Mouse (Mus musculus) erythroblast, embryonic 14.5 days (primary cell): ENCODE data around the gene Rbm8a2. TPM values are rescaled to one million over a fixed set of nuclear protein-coding genes. Genes with fewer than 3 reads are reported as not detected.

Experiments used
- H3K27me3 ChIP-seq: 2 replicates; pipeline ENCODE4 v1.6.1; 2012; ENCODE audit warnings: inconsistent platforms; ENCODE audit not compliant: control insufficient read depth
- H3K36me3 ChIP-seq: 2 replicates; pipeline ENCODE4 v1.6.1; 2012; ENCODE audit warnings: mild to moderate bottlenecking, inconsistent platforms; ENCODE audit not compliant: control insufficient read depth
- H3K4me1 ChIP-seq: 2 replicates; pipeline ENCODE4 v1.6.1; 2012; ENCODE audit warnings: inconsistent platforms; ENCODE audit not compliant: control insufficient read depth
- H3K4me3 ChIP-seq: replicated peaks from 2 replicates; pipeline ENCODE3; 2012; ENCODE audit warnings: moderate library complexity, mild to moderate bottlenecking, inconsistent platforms
- H3K9me3 ChIP-seq: 2 replicates; pipeline ENCODE4 v1.6.1; 2012; ENCODE audit warnings: low read length, inconsistent platforms, mixed read lengths; ENCODE audit not compliant: control insufficient read depth
- GATA1 ChIP-seq: IDR thresholded peaks from 2 replicates; pipeline ENCODE4 v1.6.1; 2012; ENCODE audit warnings: low read length, inconsistent platforms, mixed read lengths
- TAL1 ChIP-seq: IDR thresholded peaks from 3 replicates; pipeline ENCODE4 v1.6.1; 2012; ENCODE audit warnings: low read length, inconsistent platforms, mixed read lengths
- polyA plus RNA-seq: library from polyadenylated mRNA; stranded (reverse); fragments of >175 nt; gene quantifications from 2 replicates; pipeline ENCODE4 v1.2.3, GENCODE M21; 2012

Gene Rbm8a2
- polyA plus RNA-seq, 1 experiment = not detected

DNA sequence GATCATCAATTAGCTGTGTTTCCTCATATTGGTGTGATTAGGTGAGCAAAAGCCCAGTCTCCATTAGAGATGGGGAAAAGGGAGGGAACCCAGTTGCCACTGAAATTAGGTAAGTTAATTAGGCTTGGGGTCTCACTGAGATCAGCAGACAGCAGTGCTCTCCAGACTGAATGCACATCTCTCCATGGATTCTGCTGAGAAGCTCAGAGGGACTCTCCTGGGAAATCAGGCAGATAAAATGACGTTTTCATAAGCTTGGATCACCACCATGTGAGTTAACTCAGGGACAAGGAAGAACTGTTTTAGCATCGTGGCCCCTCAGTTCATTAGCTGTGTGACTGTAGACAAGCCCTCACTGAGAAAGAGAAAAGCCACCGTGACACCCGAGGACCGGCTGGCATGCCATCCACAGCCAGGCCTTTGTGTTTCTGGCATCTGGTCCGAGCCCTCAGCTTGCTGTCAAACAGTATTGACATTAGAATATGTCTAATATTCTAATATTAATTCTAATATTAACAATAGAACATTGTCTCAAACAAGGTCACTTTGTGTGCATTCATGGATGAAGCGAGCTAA is 18.2 kb upstream of the Rbm8a2 start:
- Histone ChIP-seq H3K36me3 (no peaks in the 10 kb centered on the region), H3K27me3 (no peaks in the 10 kb centered on the region), H3K4me3 (no peak overlapping the region), H3K9me3 (no peaks in the 10 kb centered on the region; the same call in 1 of the 2 replicates), H3K4me1 (no peaks in the 10 kb centered on the region)
- TF ChIP-seq GATA1 = no peak
- no peak for TF ChIP-seq TAL1

DNA sequence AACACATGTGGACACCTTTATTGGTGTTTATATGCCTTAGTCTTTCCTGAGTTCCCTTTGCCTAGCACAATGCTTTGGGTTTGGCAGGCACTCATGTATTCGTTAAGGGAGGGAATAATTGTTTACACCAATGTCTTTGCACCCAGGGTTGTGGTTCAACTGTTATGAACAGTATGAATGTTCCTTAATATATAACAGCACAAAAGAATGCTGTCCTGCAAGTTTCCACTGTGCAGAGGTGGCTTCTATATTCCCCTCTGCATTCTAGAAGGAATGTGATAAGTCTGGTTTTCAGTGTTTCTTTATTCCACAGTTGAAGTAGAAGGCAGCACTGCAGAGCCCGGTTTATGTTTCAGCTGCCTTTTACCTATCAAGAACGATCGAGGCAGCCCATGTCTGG is 10.0 kb upstream of the Rbm8a2 start:
- Histone ChIP-seq H3K36me3 (no peaks in the 10 kb centered on the region), H3K27me3 (no peaks in the 10 kb centered on the region), H3K4me3 (no peak overlapping the region), H3K4me1 (no peaks in the 10 kb centered on the region), H3K9me3 (peaks cover 6% of the 10 kb centered on the region; the same call in 1 of the 2 replicates)
- TF ChIP-seq GATA1 (no peak), TAL1 (no peak)

DNA sequence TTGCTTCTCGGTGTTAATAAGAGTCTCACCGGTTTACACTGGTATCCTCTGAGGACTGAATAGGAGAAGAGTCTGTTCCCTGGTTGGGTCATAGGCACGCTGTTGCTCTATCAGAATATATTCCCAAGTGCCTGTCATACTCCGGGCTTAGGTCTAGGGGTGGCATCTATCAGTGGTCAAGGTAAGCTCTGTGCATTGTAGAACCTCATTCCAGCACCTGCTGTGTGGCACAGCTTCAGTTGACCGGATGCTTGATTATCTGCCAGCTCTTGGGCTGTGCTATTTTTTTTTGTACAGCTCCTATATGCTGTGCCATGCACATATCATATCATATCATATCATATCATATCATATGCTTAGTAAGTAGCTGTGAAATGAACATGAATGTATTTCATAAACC is 9.5 kb upstream of the Rbm8a2 start:
- no peaks in the 10 kb centered on the region for H3K4me1 ChIP-seq
- no peak overlapping the region for H3K4me3 ChIP-seq
- no peaks in the 10 kb centered on the region for H3K27me3 ChIP-seq
- H3K36me3 ChIP-seq = no peaks in the 10 kb centered on the region
- TF ChIP-seq GATA1 (no peak), TAL1 (no peak)
- peaks cover 6% of the 10 kb centered on the region; the same call in 1 of the 2 replicates for H3K9me3 ChIP-seq

DNA sequence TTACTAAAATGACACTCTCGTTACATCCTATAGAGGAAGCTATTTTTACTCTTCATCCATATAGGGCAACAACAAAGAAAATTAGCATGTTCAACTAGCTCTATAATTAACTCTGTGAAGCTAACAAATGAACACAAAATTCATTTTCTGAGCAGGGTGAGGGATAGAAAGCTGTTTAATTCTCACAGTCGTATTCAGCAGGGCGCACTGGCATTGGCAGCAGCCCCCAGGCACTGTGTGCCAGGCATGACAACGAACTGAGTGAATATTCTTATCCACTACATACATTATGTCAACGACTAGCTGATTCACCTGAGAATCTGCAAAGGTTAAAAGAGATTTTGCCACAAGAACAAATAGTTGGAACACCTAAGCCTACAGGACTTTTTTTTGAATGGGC is 8.2 kb downstream of the Rbm8a2 start:
- Histone ChIP-seq H3K27me3 (no peaks in the 10 kb centered on the region), H3K9me3 (peaks cover 5% of the 10 kb centered on the region; the same call in 1 of the 2 replicates), H3K4me3 (no peak overlapping the region), H3K4me1 (no peaks in the 10 kb centered on the region), H3K36me3 (no peaks in the 10 kb centered on the region)
- TF ChIP-seq TAL1 (no peak), GATA1 (no peak)

DNA sequence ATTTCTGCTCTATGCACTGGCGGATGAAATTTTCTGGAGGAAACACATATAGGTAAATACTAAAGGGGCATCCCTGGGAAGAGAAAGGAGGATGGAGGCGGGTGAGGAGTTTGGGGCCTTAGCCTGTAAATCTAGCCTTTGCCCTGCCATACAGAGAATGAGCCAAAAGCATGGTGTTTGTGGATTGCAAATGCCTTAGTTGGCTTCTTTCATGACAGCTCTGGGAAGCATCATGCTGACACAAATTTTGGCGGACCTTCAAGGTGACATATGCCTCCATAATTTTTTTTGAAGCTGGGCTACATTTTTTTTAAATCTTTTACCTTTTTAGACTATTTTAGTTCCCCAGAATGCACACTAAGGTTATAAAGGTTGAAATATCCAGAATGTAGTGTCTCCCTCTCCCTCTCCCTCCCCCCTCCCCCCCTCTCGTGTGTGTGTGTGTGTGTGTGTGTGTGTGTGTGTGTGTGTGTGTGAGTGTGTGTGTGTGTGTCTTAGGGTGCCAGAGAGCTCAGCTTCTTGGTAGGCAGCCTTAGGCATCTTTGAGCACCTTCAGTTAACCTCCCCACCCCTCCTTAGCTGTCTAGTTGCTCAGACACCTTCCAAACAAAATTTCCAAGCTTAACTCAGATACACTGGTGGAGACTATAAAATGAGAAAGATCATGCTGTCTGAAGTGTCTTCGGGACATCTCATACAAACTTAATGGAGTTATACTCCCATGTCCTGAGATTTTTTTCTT is 11.7 kb downstream of the Rbm8a2 start:
- no peaks in the 10 kb centered on the region for H3K27me3 ChIP-seq

DNA sequence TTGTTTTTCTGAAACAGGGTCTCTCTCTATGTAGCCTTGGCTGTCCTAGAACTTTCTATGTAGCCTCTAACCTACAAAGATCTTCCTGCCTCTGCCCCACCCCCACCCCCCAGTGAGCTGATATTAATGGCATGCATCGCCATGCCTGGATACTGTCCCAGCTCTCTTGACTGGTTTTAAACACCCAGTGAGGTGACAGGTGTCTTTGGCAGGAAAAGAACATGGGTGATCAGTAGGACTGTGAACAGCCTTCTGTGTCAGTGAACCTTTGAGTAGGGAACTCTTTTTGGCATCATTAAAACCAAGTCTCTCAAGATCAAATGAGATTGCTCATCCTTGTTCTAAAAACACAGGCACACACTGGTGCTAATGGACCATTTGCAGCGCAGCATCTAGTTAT is 17.1 kb downstream of the Rbm8a2 start:
- no peaks in the 10 kb centered on the region for H3K4me1 ChIP-seq
- H3K36me3 ChIP-seq = no peaks in the 10 kb centered on the region
- no peaks in the 10 kb centered on the region for H3K27me3 ChIP-seq
- TF ChIP-seq GATA1 = no peak
- TF ChIP-seq TAL1 = no peak
- no peaks in the 10 kb centered on the region for H3K9me3 ChIP-seq
- no peak overlapping the region for H3K4me3 ChIP-seq

More for the DNA sequence above, 11.7 kb downstream of the Rbm8a2 start:
- no peak for TF ChIP-seq GATA1
- no peak for TF ChIP-seq TAL1
- no peak overlapping the region for H3K4me3 ChIP-seq
- H3K9me3 ChIP-seq = no peaks in the 10 kb centered on the region
- no peaks in the 10 kb centered on the region for H3K36me3 ChIP-seq
- no peaks in the 10 kb centered on the region for H3K4me1 ChIP-seq

DNA sequence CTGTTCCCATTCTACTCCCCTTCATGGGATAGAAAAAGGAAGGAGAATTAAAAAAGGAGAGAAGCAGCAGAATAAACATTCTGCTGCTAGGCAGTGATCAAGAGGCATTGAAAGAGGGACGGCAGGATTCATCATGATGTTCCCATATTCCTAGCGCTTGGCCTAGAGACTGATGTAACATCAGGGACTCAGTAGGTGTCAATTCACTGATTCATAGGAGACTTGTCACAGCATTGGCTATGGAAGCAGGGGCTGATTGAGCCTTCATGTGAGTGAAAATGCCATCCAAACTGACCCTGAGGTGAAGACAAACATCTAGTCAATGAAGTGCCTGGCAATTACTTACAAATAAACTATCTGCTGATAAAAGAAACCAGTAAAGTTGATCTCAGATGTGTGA is 28.1 kb downstream of the Rbm8a2 start:
- H3K4me3 ChIP-seq = no peak overlapping the region
- no peaks in the 10 kb centered on the region for H3K9me3 ChIP-seq
- H3K36me3 ChIP-seq = no peaks in the 10 kb centered on the region
- no peaks in the 10 kb centered on the region for H3K4me1 ChIP-seq
- H3K27me3 ChIP-seq = no peaks in the 10 kb centered on the region
- no peak for TF ChIP-seq GATA1
- TF ChIP-seq TAL1 = no peak

DNA sequence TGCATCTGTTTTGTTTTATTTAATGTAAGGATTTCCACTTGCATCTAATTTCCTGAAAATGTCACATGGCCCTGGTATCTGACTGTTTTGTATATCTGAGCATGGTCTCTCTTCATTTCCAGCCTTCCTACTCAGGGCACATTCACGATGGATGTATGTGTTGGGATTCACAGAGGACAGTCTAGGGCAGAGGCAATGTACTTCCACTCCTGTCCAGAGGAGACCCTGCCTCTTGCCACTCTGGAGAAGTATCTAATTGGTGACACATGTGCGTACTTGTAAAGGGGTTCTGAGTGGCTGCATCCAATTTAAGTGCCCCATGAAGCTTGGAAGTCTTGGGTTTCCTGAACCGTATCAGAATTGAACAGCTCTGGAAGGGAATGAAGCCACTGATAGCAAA is 28.5 kb downstream of the Rbm8a2 start:
- H3K27me3 ChIP-seq = no peaks in the 10 kb centered on the region
- no peaks in the 10 kb centered on the region for H3K36me3 ChIP-seq
- no peaks in the 10 kb centered on the region for H3K4me1 ChIP-seq

DNA sequence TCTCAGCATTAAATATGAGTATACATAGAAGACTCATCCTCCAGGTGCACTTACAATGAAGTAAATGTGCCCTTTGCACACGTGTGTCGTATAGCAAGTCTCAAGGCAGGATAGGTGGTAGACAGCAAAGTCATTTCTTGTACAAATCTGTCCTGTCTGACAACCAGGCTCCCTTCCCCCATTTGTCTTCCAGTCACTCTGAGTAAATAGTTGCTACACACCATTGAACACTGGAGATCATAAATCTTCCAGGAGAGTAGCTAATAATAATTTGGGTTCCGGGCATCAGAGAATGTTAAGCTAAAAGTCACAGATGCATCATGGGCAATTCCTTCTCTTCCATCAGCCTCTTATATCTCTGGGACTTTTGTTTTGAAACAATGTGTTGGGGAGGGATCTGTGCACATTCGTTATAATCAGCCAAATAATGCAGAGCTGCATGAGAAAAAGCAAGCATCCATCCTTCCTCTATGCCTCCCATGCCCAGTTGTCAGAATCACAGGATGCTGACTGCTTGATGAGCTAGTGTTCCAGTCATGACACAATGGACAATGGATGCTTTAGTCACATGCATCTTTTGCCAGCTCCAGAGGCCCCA is 32.1 kb downstream of the Rbm8a2 start:
- Histone ChIP-seq H3K4me3 (no peak overlapping the region), H3K9me3 (no peaks in the 10 kb centered on the region), H3K27me3 (no peaks in the 10 kb centered on the region), H3K4me1 (no peaks in the 10 kb centered on the region), H3K36me3 (no peaks in the 10 kb centered on the region)
- TF ChIP-seq GATA1 = no peak
- no peak for TF ChIP-seq TAL1

More for the DNA sequence above, 28.5 kb downstream of the Rbm8a2 start:
- no peak overlapping the region for H3K4me3 ChIP-seq
- TF ChIP-seq TAL1 (no peak), GATA1 (no peak)
- H3K9me3 ChIP-seq = no peaks in the 10 kb centered on the region
